Mouse (Mus musculus) myocyte (in vitro differentiated cells): ENCODE measurements around the gene Frzb. TPM values are rescaled to one million over a fixed set of nuclear protein-coding genes. Genes with fewer than 3 reads are reported as not detected.

ENCODE experiments used
- H3K27me3 ChIP-seq: one replicate; pipeline ENCODE4 v1.6.1; 2011; ENCODE audit not compliant: control insufficient read depth, insufficient read depth, insufficient read length
- H3K36me3 ChIP-seq: one replicate; pipeline ENCODE4 v1.6.1; 2011; ENCODE audit not compliant: control insufficient read depth, insufficient read depth
- H3K4me2 ChIP-seq: one replicate; pipeline ENCODE4 v1.6.1; 2011; ENCODE audit warnings: low read depth, control low read depth
- H3K4me3 ChIP-seq: one replicate; pipeline ENCODE4 v1.5.1; 2011; ENCODE audit warnings: mild to moderate bottlenecking, control low read depth, moderate library complexity
- H3K79me2 ChIP-seq: one replicate; pipeline ENCODE4 v1.6.1; 2011; ENCODE audit not compliant: control insufficient read depth, insufficient read depth
- H3ac ChIP-seq: one replicate; pipeline ENCODE4 v1.6.1; 2011; ENCODE audit not compliant: control insufficient read depth, insufficient read length
- CEBPB ChIP-seq: IDR thresholded peaks from 2 replicates; pipeline ENCODE4 v1.6.1; 2011; ENCODE audit warnings: mild to moderate bottlenecking, moderate library complexity; ENCODE audit not compliant: poor library complexity, insufficient read depth, severe bottlenecking
- E2F4 ChIP-seq: IDR thresholded peaks from one replicate; pipeline ENCODE4 v1.6.1; 2011; ENCODE audit warnings: mild to moderate bottlenecking, control low read depth, moderate library complexity; ENCODE audit not compliant: insufficient read depth
- MAX ChIP-seq: IDR thresholded peaks from one replicate; pipeline ENCODE4 v1.6.1; 2011; ENCODE audit warnings: low read depth, mild to moderate bottlenecking, control low read depth
- MYOD1 ChIP-seq, 3 experiments: IDR thresholded peaks; one replicate each; pipeline ENCODE4 v1.6.1; 2011; ENCODE audit warnings: control low read depth in 2 of 3, low read depth in 2 of 3, mild to moderate bottlenecking in 2 of 3, moderate library complexity in 1 of 3; ENCODE audit not compliant: insufficient read length in 2 of 3, control insufficient read depth in 1 of 3
- MYOG ChIP-seq, 3 experiments: IDR thresholded peaks; one replicate each; pipeline ENCODE4 v1.6.1; 2011; ENCODE audit warnings: control low read depth in 2 of 3, low read depth in 2 of 3, mild to moderate bottlenecking in 2 of 3; ENCODE audit not compliant: insufficient read length in 2 of 3, control insufficient read depth in 1 of 3, insufficient read depth in 1 of 3
- POLR2A ChIP-seq: IDR thresholded peaks from one replicate; pipeline ENCODE4 v1.6.1; 2011; ENCODE audit warnings: low read depth, mild to moderate bottlenecking, control low read depth, moderate library complexity; ENCODE audit not compliant: insufficient read length
- POLR2AphosphoS2 ChIP-seq: IDR thresholded peaks from one replicate; pipeline ENCODE4 v1.6.1; 2011; ENCODE audit warnings: low read depth, control low read depth; ENCODE audit not compliant: insufficient read length
- REST ChIP-seq: IDR thresholded peaks from one replicate; pipeline ENCODE4 v1.6.1; 2011; ENCODE audit warnings: mild to moderate bottlenecking, control low read depth, moderate library complexity; ENCODE audit not compliant: insufficient read depth, insufficient read length
- SRF ChIP-seq: IDR thresholded peaks from one replicate; pipeline ENCODE4 v1.6.1; 2011; ENCODE audit warnings: low read depth; ENCODE audit not compliant: control insufficient read depth, insufficient read length
- TCF12 ChIP-seq: IDR thresholded peaks from one replicate; pipeline ENCODE4 v1.6.1; 2011; ENCODE audit warnings: mild to moderate bottlenecking, control low read depth; ENCODE audit not compliant: poor library complexity, insufficient read depth, severe bottlenecking
- TCF3 ChIP-seq: IDR thresholded peaks from one replicate; pipeline ENCODE4 v1.6.1; 2011; ENCODE audit warnings: low read depth, control low read depth; ENCODE audit not compliant: insufficient read length
- USF1 ChIP-seq: IDR thresholded peaks from one replicate; pipeline ENCODE4 v1.6.1; 2011; ENCODE audit warnings: low read depth, mild to moderate bottlenecking, control low read depth, moderate library complexity
- polyA plus RNA-seq: library from polyadenylated mRNA; unstranded; fragments of >200 nt; fragmentation: generic; extraction: Trizol; gene quantifications from one replicate; pipeline ENCODE4 v1.2.1, GENCODE M21; 2012; ENCODE audit warnings: missing spikeins

Gene Frzb
- polyA plus RNA-seq, 1 experiment = 0.06 TPM

GRCm38 (mm10) chr2:80379848-80380247, 67.6 kb downstream of the Frzb start:
- TF ChIP-seq TCF12 = no peak
- no peak for TF ChIP-seq SRF
- no peak for TF ChIP-seq MYOD1 (IDR thresholded peaks at IDR 0.05; ENCODE audit: control insufficient read depth in 1 of 3, insufficient read length in 2 of 3, low read depth in 2 of 3)
- TF ChIP-seq REST = no peak
- TF ChIP-seq E2F4 = no peak
- TF ChIP-seq MAX = no peak
- no peak for TF ChIP-seq USF1
- TF ChIP-seq POLR2AphosphoS2 = no peak
- TF ChIP-seq TCF3 = no peak
- no peaks in the 10 kb centered on the region for H3K36me3 ChIP-seq
- H3K4me2 ChIP-seq = no peak overlapping the region
- H3ac ChIP-seq = no peak overlapping the region
- H3K4me3 ChIP-seq = no peak overlapping the region
- H3K27me3 ChIP-seq = no peaks in the 10 kb centered on the region
- no peaks in the 10 kb centered on the region for H3K79me2 ChIP-seq

GRCm38 (mm10) chr2:80374892-80375291, 72.5 kb downstream of the Frzb start:
- H3ac ChIP-seq = no peak overlapping the region
- no peak overlapping the region for H3K4me2 ChIP-seq
- no peaks in the 10 kb centered on the region for H3K27me3 ChIP-seq
- H3K36me3 ChIP-seq = no peaks in the 10 kb centered on the region
- no peak for TF ChIP-seq POLR2A
- no peak for TF ChIP-seq TCF12
- no peak for TF ChIP-seq MAX
- no peak for TF ChIP-seq MYOG (IDR thresholded peaks at IDR 0.05; ENCODE audit: control insufficient read depth in 1 of 3, insufficient read depth in 1 of 3, insufficient read length in 2 of 3, low read depth in 2 of 3)
- no peak for TF ChIP-seq TCF3
- TF ChIP-seq E2F4 = no peak
- TF ChIP-seq SRF = no peak
- no peaks in the 10 kb centered on the region for H3K79me2 ChIP-seq
- H3K4me3 ChIP-seq = no peak overlapping the region

- Histone ChIP-seq H3K79me2 (no peaks in the 10 kb centered on the region), H3K4me3 (no peak overlapping the region), H3ac (no peak overlapping the region), H3K36me3 (no peaks in the 10 kb centered on the region), H3K4me2 (no peak overlapping the region), H3K27me3 (no peaks in the 10 kb centered on the region)
- no peak for TF ChIP-seq MAX
- no peak for TF ChIP-seq CEBPB
- no peak for TF ChIP-seq TCF3
- no peak for TF ChIP-seq POLR2AphosphoS2
Observed at GRCm38 (mm10) chr2:80371458-80371857, 76.0 kb downstream of the Frzb start.

Other genes starting within 250 kb of the Frzb start
- not detected for gene Prdx6b, start 155.2 kb downstream of the Frzb start, polyA plus RNA-seq
- gene Dnajc10, start 132.2 kb downstream of the Frzb start, polyA plus RNA-seq = 31.4 TPM
- gene Nckap1, start 133.8 kb upstream of the Frzb start, polyA plus RNA-seq = 34.8 TPM
- gene Dusp19, start 169.4 kb upstream of the Frzb start, polyA plus RNA-seq = 3.4 TPM
- 17.1 TPM for gene Nup35, start 169.6 kb upstream of the Frzb start, polyA plus RNA-seq